Mouse (Mus musculus) cortical plate, adult 2 months (tissue): ENCODE measurements at regions not wholly inside any gene's neighbourhood (a gene's known extent, or its start where the extent isn't known, plus 50 kb on each side); places are given as distances from the start of the nearest gene placed in this dataset.

Experiments used
- CTCF ChIP-seq: fragments of 200-500 bp; IDR thresholded peaks from 2 replicates; pipeline ENCODE4 v1.5.1; 2011; ENCODE audit warnings: mild to moderate bottlenecking, control low read depth, low read length; ENCODE audit not compliant: insufficient read depth; ENCODE audit errors: extremely low read depth
- POLR2A ChIP-seq: fragments of 200-500 bp; IDR thresholded peaks from 2 replicates; pipeline ENCODE4 v1.6.1; 2011; ENCODE audit warnings: mild to moderate bottlenecking, low read length, control low read depth; ENCODE audit not compliant: insufficient read depth; ENCODE audit errors: extremely low read depth

DNA sequence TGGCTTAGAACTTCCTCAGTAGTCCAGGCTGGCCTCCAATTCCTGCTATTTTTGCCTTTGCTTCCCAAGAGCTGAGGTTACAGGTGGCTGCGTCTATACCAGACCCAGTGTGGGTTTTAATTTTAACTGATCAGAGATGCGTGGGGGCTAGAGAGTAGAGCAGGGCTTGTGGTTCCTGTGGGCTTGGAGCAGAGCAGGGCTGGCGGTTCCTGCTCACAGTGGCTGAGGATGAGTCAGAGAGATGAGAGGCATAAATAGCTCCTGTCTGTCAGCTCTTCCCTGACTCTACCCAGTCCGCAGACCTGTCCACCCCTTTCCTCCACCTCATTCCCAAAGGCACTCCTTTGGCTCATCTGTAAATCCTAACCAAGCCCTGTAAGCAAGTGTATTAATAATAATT is 304.8 kb downstream of the Abcc12 start:
- no peak for TF ChIP-seq POLR2A
- no peak for TF ChIP-seq CTCF
